Mouse (Mus musculus): ENCODE measurements around the gene Cbx8. TPM values are rescaled to one million over a fixed set of nuclear protein-coding genes. Genes with fewer than 3 reads are reported as not detected.

Gene Cbx8
- total RNA-seq, 1 experiment from 2014 or later, result 2.2 TPM

GRCm38 (mm10) chr11:119080461-119081147 lies 39.8 kb upstream of the Cbx8 start:
- no peak for ATAC-seq (ENCODE audit: extremely low read depth, insufficient number of reproducible peaks, low FRiP score, poor library complexity, severe bottlenecking)

- no peak for ATAC-seq (ENCODE audit: extremely low read depth, insufficient number of reproducible peaks, low FRiP score, poor library complexity, severe bottlenecking)
Observed at GRCm38 (mm10) chr11:119079445-119079837, 38.7 kb upstream of the Cbx8 start.

GRCm38 (mm10) chr11:119078691-119079444 lies 38.1 kb upstream of the Cbx8 start:
- no peak for ATAC-seq (ENCODE audit: extremely low read depth, insufficient number of reproducible peaks, low FRiP score, poor library complexity, severe bottlenecking)

- ATAC-seq (ENCODE audit: extremely low read depth, insufficient number of reproducible peaks, low FRiP score, poor library complexity, severe bottlenecking), result no peak
Observed at GRCm38 (mm10) chr11:119077755-119078154, 37.0 kb upstream of the Cbx8 start.

- peak; percentile 57 for ATAC-seq (ENCODE audit: extremely low read depth, insufficient number of reproducible peaks, low FRiP score, poor library complexity, severe bottlenecking)
Observed at GRCm38 (mm10) chr11:119075805-119076204, 35.0 kb upstream of the Cbx8 start.

- ATAC-seq (ENCODE audit: extremely low read depth, insufficient number of reproducible peaks, low FRiP score, poor library complexity, severe bottlenecking), result no peak
Observed at GRCm38 (mm10) chr11:119073876-119074433, 33.2 kb upstream of the Cbx8 start.

- ATAC-seq (ENCODE audit: extremely low read depth, insufficient number of reproducible peaks, low FRiP score, poor library complexity, severe bottlenecking), result no peak
Observed at GRCm38 (mm10) chr11:119072986-119073385, 32.2 kb upstream of the Cbx8 start.

- no peak for ATAC-seq (ENCODE audit: extremely low read depth, insufficient number of reproducible peaks, low FRiP score, poor library complexity, severe bottlenecking)
Observed at GRCm38 (mm10) chr11:119072239-119072638, 31.5 kb upstream of the Cbx8 start.

- ATAC-seq (ENCODE audit: extremely low read depth, insufficient number of reproducible peaks, low FRiP score, poor library complexity, severe bottlenecking), result no peak
Observed at GRCm38 (mm10) chr11:119066841-119067240, 26.1 kb upstream of the Cbx8 start.

GRCm38 (mm10) chr11:119059256-119059655 lies 18.5 kb upstream of the Cbx8 start:
- no peak for ATAC-seq (ENCODE audit: extremely low read depth, insufficient number of reproducible peaks, low FRiP score, poor library complexity, severe bottlenecking)

- no peak for ATAC-seq (ENCODE audit: extremely low read depth, insufficient number of reproducible peaks, low FRiP score, poor library complexity, severe bottlenecking)
Observed at GRCm38 (mm10) chr11:119058041-119058995, 17.5 kb upstream of the Cbx8 start.

- ATAC-seq (ENCODE audit: extremely low read depth, insufficient number of reproducible peaks, low FRiP score, poor library complexity, severe bottlenecking), result no peak
Observed at GRCm38 (mm10) chr11:119057291-119057690, 16.5 kb upstream of the Cbx8 start.

- no peak for ATAC-seq (ENCODE audit: extremely low read depth, insufficient number of reproducible peaks, low FRiP score, poor library complexity, severe bottlenecking)
Observed at GRCm38 (mm10) chr11:119056301-119057211, 15.8 kb upstream of the Cbx8 start.

- no peak for ATAC-seq (ENCODE audit: extremely low read depth, insufficient number of reproducible peaks, low FRiP score, poor library complexity, severe bottlenecking)
Observed at GRCm38 (mm10) chr11:119055571-119056131, 14.9 kb upstream of the Cbx8 start.

- ATAC-seq (ENCODE audit: extremely low read depth, insufficient number of reproducible peaks, low FRiP score, poor library complexity, severe bottlenecking), result peak; percentile 25; the same call in 1 of the 2 replicates
Observed at GRCm38 (mm10) chr11:119054351-119055345, 13.9 kb upstream of the Cbx8 start.

GRCm38 (mm10) chr11:119053738-119054350 lies 13.1 kb upstream of the Cbx8 start:
- no peak for ATAC-seq (ENCODE audit: extremely low read depth, insufficient number of reproducible peaks, low FRiP score, poor library complexity, severe bottlenecking)
